Mouse (Mus musculus): ENCODE measurements around the gene Mslnl.

Mslnl gene

GRCm38 (mm10) chr17:25786280-25786679, 50.4 kb downstream of the Mslnl start, which contains the start of gene Ccdc78:
TSS of gene Ccdc78 (plus strand) at chr17:25786580.
- no peak for DNase-seq (ENCODE audit: low spot score)

- DNase-seq (ENCODE audit: low spot score), result no peak
Measured at GRCm38 (mm10) chr17:25786781-25787504, 51.1 kb downstream of the Mslnl start.

GRCm38 (mm10) chr17:25791320-25791842, 55.5 kb downstream of the Mslnl start:
- DNase-seq (ENCODE audit: low spot score), result no peak

- no peak for DNase-seq (ENCODE audit: low spot score)
Measured at GRCm38 (mm10) chr17:25791843-25792527, 56.1 kb downstream of the Mslnl start.

GRCm38 (mm10) chr17:25792615-25793014, 56.8 kb downstream of the Mslnl start, which contains the start of gene Fam173a:
TSS of gene Fam173a (minus strand) at chr17:25792901.
- DNase-seq (ENCODE audit: low spot score), result no peak

GRCm38 (mm10) chr17:25794197-25794596, 58.4 kb downstream of the Mslnl start:
- DNase-seq (ENCODE audit: low spot score), result no peak

- no peak for DNase-seq (ENCODE audit: low spot score)
Measured at GRCm38 (mm10) chr17:25794998-25795397, 59.2 kb downstream of the Mslnl start.

- no peak for DNase-seq (ENCODE audit: low spot score)
Measured at GRCm38 (mm10) chr17:25795609-25796092, 59.8 kb downstream of the Mslnl start, which contains the start of gene AC134908.4. TSS of gene AC134908.4 (minus strand) at chr17:25795659.

GRCm38 (mm10) chr17:25796211-25796771, 60.4 kb downstream of the Mslnl start:
- no peak for DNase-seq (ENCODE audit: low spot score)

GRCm38 (mm10) chr17:25796951-25797369, 61.1 kb downstream of the Mslnl start, which contains the start of gene Metrn:
TSS of gene Metrn (minus strand) at chr17:25797136.
- DNase-seq (ENCODE audit: low spot score), result no peak
